Mouse (Mus musculus) lung, postnatal 0 days (tissue): ENCODE measurements around the gene Cdc26. TPM values are rescaled to one million over a fixed set of nuclear protein-coding genes. Genes with fewer than 3 reads are reported as not detected.
A peak's percentile ranks its signal among the peaks of the same experiment; 100 is the strongest.

Source experiments
- ATAC-seq: fragments of 200-750 bp; cut with Nextera tagmentation; 2 replicates; pipeline ENCODE4 v1.8.0; 2017; ENCODE audit warnings: moderate library complexity
- DNase-seq: peaks from one replicate; pipeline ENCODE4 v3.0.0-alpha.2; 2016; ENCODE audit warnings: low spot score
- H3K27ac ChIP-seq: fragments of 300-500 bp; sonication (generic); 2 replicates; pipeline ENCODE4 v1.5.1; 2014; ENCODE audit warnings: antibody characterized with exemption, mild to moderate bottlenecking, low read length, mixed read lengths
- H3K27me3 ChIP-seq: fragments of 300-500 bp; sonication (generic); replicated peaks from 2 replicates; pipeline ENCODE4 v1.6.1; 2014; ENCODE audit warnings: low read length, mixed read lengths; ENCODE audit not compliant: insufficient read depth
- H3K36me3 ChIP-seq: fragments of 300-500 bp; sonication (generic); 2 replicates; pipeline ENCODE4 v1.6.1; 2014; ENCODE audit warnings: low read length, mixed read lengths; ENCODE audit not compliant: insufficient read depth
- H3K4me1 ChIP-seq: fragments of 300-500 bp; sonication (generic); 2 replicates; pipeline ENCODE4 v1.6.1; 2014; ENCODE audit warnings: antibody characterized with exemption, low read depth, low read length, mixed read lengths; ENCODE audit not compliant: insufficient read depth
- H3K4me2 ChIP-seq: fragments of 300-500 bp; sonication (generic); replicated peaks from 2 replicates; pipeline ENCODE4 v1.6.1; 2014; ENCODE audit warnings: low read depth, mild to moderate bottlenecking, low read length, moderate library complexity, mixed read lengths
- H3K4me3 ChIP-seq: fragments of 300-500 bp; sonication (generic); 2 replicates; pipeline ENCODE4 v1.5.1; 2014; ENCODE audit warnings: low read depth, low read length
- H3K9ac ChIP-seq: fragments of 300-500 bp; sonication (generic); replicated peaks from 2 replicates; pipeline ENCODE4 v1.6.1; 2014; ENCODE audit warnings: low read depth, mild to moderate bottlenecking
- H3K9me3 ChIP-seq: fragments of 300-500 bp; sonication (generic); 2 replicates; pipeline ENCODE4 v1.6.1; 2016; ENCODE audit warnings: low read length, mixed read lengths
- CTCF ChIP-seq: IDR thresholded peaks from 2 replicates; pipeline ENCODE4 v1.5.1; 2016; ENCODE audit warnings: antibody characterized with exemption, mild to moderate bottlenecking
- EP300 ChIP-seq: IDR thresholded peaks from 2 replicates; pipeline ENCODE4 v1.6.1; 2016; ENCODE audit warnings: antibody characterized with exemption, mild to moderate bottlenecking, control low read depth
- WGBS: fragments of 180-500 bp; shearing (Covaris S2); extraction: QIAGEN DNeasy Blood & Tissue Kit; methylation state at CpG from one replicate; pipeline ENCODE4 v1.1.7; 2014; 5-methylcytosine and 5-hydroxymethylcytosine counted together
- polyA plus RNA-seq: library from polyadenylated mRNA; unstranded; fragments of >200 nt; fragmentation: Nextera tagmentation; extraction: Ambion mirVana; gene quantifications from 2 replicates; pipeline ENCODE4 v1.2.1, GENCODE M21; 2015

Cdc26 gene
- polyA plus RNA-seq, 1 experiment from 2014 or later, result 94.2 TPM

GRCm38 (mm10) chr4:62361571-62361970 is 46.9 kb downstream of the Cdc26 start:
- 0 out of 2 replicates have a peak overlapping the region, but pooled peaks have one; percentile 34 for H3K27ac ChIP-seq
- DNase-seq (no peak), ATAC-seq (no peak)
- H3K4me2 ChIP-seq, result peak overlapping the region; percentile 62
- no peaks in the 10 kb centered on the region for H3K27me3 ChIP-seq
- H3K4me1 ChIP-seq, result peaks cover 19% of the 10 kb centered on the region
- peak overlapping the region; percentile 87 for H3K4me3 ChIP-seq
- TF ChIP-seq CTCF (no peak), EP300 (no peak)
- H3K36me3 ChIP-seq, result 0 out of 2 replicates have a peak, but pooled peaks cover 3% of the 10 kb centered on the region
- 27% methylated on average over 6 of the region's 6 CpGs for WGBS
- no peaks in the 10 kb centered on the region for H3K9me3 ChIP-seq
- peak overlapping the region; percentile 85 for H3K9ac ChIP-seq

- under 1% methylated on average over 21 of the region's 22 CpGs for WGBS
- DNase-seq (no peak), ATAC-seq (peak; percentile 44)
- TF ChIP-seq EP300 (no peak), CTCF (no peak)
- peak overlapping the region; percentile 62 for H3K4me2 ChIP-seq
- H3K27ac ChIP-seq, result peak overlapping the region; percentile 95
- H3K9me3 ChIP-seq, result no peaks in the 10 kb centered on the region
- H3K9ac ChIP-seq, result peak overlapping the region; percentile 85
- H3K27me3 ChIP-seq, result no peaks in the 10 kb centered on the region
- H3K36me3 ChIP-seq, result no peaks in the 10 kb centered on the region
- H3K4me3 ChIP-seq, result peak overlapping the region; percentile 87
- peaks cover 13% of the 10 kb centered on the region; the same call in 1 of the 2 replicates for H3K4me1 ChIP-seq
Measured at GRCm38 (mm10) chr4:62360805-62361455, 47.5 kb downstream of the Cdc26 start.

GRCm38 (mm10) chr4:62360088-62360804 is 48.2 kb downstream of the Cdc26 start, which contains the start of the genes Fkbp15 and Slc31a1:
Gene Fkbp15 (minus strand): TSS chr4:62360548.
Gene Slc31a1 (plus strand): TSS chr4:62360727.
- Histone ChIP-seq H3K27me3 (no peaks in the 10 kb centered on the region), H3K9ac (peak within 1 kb of the TSS; percentile 85), H3K4me2 (peak within 1 kb of the TSS; percentile 62), H3K27ac (peak within 1 kb of the TSS; percentile 95), H3K4me3 (peak within 1 kb of the TSS; percentile 87), H3K36me3 (no peaks in the 10 kb centered on the region), H3K9me3 (no peaks in the 10 kb centered on the region), H3K4me1 (peaks cover 9% of the 10 kb centered on the region; the same call in 1 of the 2 replicates)
- under 1% methylated on average over 50 of the region's 51 CpGs for WGBS
- peak; percentile 100 for ATAC-seq
- DNase-seq, result peak; percentile 100
- no peak for TF ChIP-seq EP300
- TF ChIP-seq CTCF, result no peak

- WGBS, result 36% methylated on average over 7 of the region's 7 CpGs
- DNase-seq (no peak), ATAC-seq (no peak)
- Histone ChIP-seq H3K27me3 (no peaks in the 10 kb centered on the region), H3K9me3 (no peaks in the 10 kb centered on the region), H3K36me3 (no peaks in the 10 kb centered on the region), H3K4me3 (peak overlapping the region; percentile 87), H3K4me1 (peaks cover 9% of the 10 kb centered on the region; the same call in 1 of the 2 replicates), H3K4me2 (peak overlapping the region; percentile 62), H3K9ac (peak overlapping the region; percentile 85), H3K27ac (peak overlapping the region; percentile 95)
- TF ChIP-seq CTCF, result no peak
- no peak for TF ChIP-seq EP300
Measured at GRCm38 (mm10) chr4:62359256-62359775, 49.1 kb downstream of the Cdc26 start.

GRCm38 (mm10) chr4:62357631-62358148 is 50.8 kb downstream of the Cdc26 start:
- Histone ChIP-seq H3K36me3 (no peaks in the 10 kb centered on the region), H3K4me1 (peaks cover 9% of the 10 kb centered on the region; the same call in 1 of the 2 replicates), H3K9ac (no peak overlapping the region), H3K4me3 (no peak overlapping the region), H3K9me3 (no peaks in the 10 kb centered on the region), H3K4me2 (no peak overlapping the region), H3K27ac (no peak overlapping the region), H3K27me3 (no peaks in the 10 kb centered on the region)
- ATAC-seq (no peak), DNase-seq (peak; percentile 42)
- TF ChIP-seq EP300, result no peak
- no peak for TF ChIP-seq CTCF
- WGBS, result 55% methylated on average over 1 of the region's 1 CpGs

GRCm38 (mm10) chr4:62349371-62349770 is 59.1 kb downstream of the Cdc26 start:
- 47% methylated on average over 2 of the region's 2 CpGs for WGBS

More at GRCm38 (mm10) chr4:62349371-62349770, 59.1 kb downstream of the Cdc26 start:
- Histone ChIP-seq H3K4me2 (no peak overlapping the region), H3K4me3 (no peak overlapping the region), H3K27ac (peak overlapping the region; percentile 76), H3K9me3 (no peaks in the 10 kb centered on the region), H3K4me1 (peaks cover 9% of the 10 kb centered on the region), H3K27me3 (no peaks in the 10 kb centered on the region), H3K36me3 (no peaks in the 10 kb centered on the region), H3K9ac (no peak overlapping the region)
- TF ChIP-seq CTCF (no peak), EP300 (peak; percentile 97)
- peak; percentile 76 for ATAC-seq
- peak; percentile 89 for DNase-seq
